9 mouse cellular contexts compared by ENCODE assay signal in the genomic region with DNA sequence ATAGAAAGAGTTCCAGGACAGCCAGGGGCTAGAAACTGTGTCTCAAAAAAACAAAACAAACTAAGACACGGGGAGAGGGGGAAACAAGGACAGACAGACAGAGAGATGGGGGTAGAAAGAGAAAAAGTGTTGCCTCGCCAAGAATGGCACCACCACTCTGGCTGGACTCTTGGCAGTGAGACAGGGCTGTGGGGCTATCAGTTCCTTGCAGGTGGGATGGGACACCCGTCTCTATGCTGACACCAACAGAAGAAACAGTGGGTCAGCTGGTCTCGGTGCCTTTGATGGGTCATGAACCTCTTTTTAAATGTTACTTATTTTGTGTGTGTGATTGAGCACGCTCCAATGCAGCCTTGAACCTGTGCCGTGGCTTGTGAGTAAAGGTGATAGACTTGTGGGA. TPM values are rescaled to one million over a fixed set of nuclear protein-coding genes. Genes with fewer than 3 reads are reported as not detected.
DNase-seq lines count a peak whose midpoint lies in the region; ATAC-seq and TF ChIP-seq lines count a peak whose summit lies in the region.
"Had no signal": no experiment of that assay in that cellular context is flagged by ENCODE, and none has a peak within 500 bp of the region (broad histone marks: within the 10 kb centered on the region; RNA-seq: fewer than 3 reads in every experiment).

No protein-coding gene starts in this region.

- no peak for TF ChIP-seq POLR2A in heart, adult 2 months (IDR thresholded peaks at IDR 0.05; ENCODE audit: insufficient read depth, low read depth, low read length)

- 60% methylated on average over 6 of the region's 6 CpGs for WGBS in heart, adult 2 months
- 66% methylated on average over 6 of the region's 6 CpGs for WGBS in lung, embryonic 15.5 days
- 75% methylated on average over 6 of the region's 6 CpGs for WGBS in intestine, embryonic 15.5 days
- 66% methylated on average over 6 of the region's 6 CpGs for WGBS in stomach, postnatal 0 days

- H3K27me3 ChIP-seq in heart, adult 2 months (ENCODE audit: control insufficient read depth, insufficient read depth, low read length) = no peaks in the 10 kb centered on the region
- no peaks in the 10 kb centered on the region for H3K27me3 ChIP-seq in lung, embryonic 15.5 days
- H3K27me3 ChIP-seq in intestine, embryonic 15.5 days (replicated peaks) = no peaks in the 10 kb centered on the region
- no peaks in the 10 kb centered on the region for H3K27me3 ChIP-seq in stomach, postnatal 0 days (ENCODE audit: control insufficient read depth, insufficient read depth, low read length)

- TF ChIP-seq EP300 in heart, adult 2 months (IDR thresholded peaks at IDR 0.05; ENCODE audit: insufficient read depth, low read depth, low read length) = no peak
- TF ChIP-seq EP300 in stomach, postnatal 0 days (optimal IDR thresholded peaks at IDR 0.05) = no peak

- ATAC-seq in lung, embryonic 15.5 days (ENCODE audit: borderline replicate concordance, extremely low read depth, low FRiP score, low TSS enrichment) = no peak
- no peak for ATAC-seq in intestine, embryonic 15.5 days
- ATAC-seq in stomach, postnatal 0 days (ENCODE audit: low FRiP score, low TSS enrichment) = no peak
- no peak for ATAC-seq in activated CD4-positive, CD25-positive, alpha-beta regulatory T cell, adult 4 months

- no peaks in the 10 kb centered on the region for H3K9me3 ChIP-seq in lung, embryonic 15.5 days
- H3K9me3 ChIP-seq in intestine, embryonic 15.5 days = no peaks in the 10 kb centered on the region
- no peaks in the 10 kb centered on the region for H3K9me3 ChIP-seq in stomach, postnatal 0 days (ENCODE audit: control insufficient read depth, low read length)

- H3K79me2 ChIP-seq in heart, adult 2 months (replicated peaks; ENCODE audit: control insufficient read depth, insufficient read depth, low read length) = no peaks in the 10 kb centered on the region

- no peak for DNase-seq in heart, adult 2 months
- DNase-seq in heart, postnatal 14 days = no peak
- DNase-seq in lung, postnatal 4 days = no peak
- DNase-seq in stomach, postnatal 0 days (ENCODE audit: low spot score) = no peak
- DNase-seq in left cerebral cortex, postnatal 10 days (ENCODE audit: extremely low spot score in 1 of 2, low spot score in 2 of 2) = no peak

- no peaks in the 10 kb centered on the region for H3K36me3 ChIP-seq in heart, adult 2 months (ENCODE audit: control insufficient read depth, insufficient read depth, low read length)
- no peaks in the 10 kb centered on the region for H3K36me3 ChIP-seq in lung, embryonic 15.5 days
- no peaks in the 10 kb centered on the region for H3K36me3 ChIP-seq in intestine, embryonic 15.5 days
- H3K36me3 ChIP-seq in stomach, postnatal 0 days (ENCODE audit: control insufficient read depth, insufficient read depth, low read length) = no peaks in the 10 kb centered on the region

- peak overlapping the region; percentile 94 for H3K27ac ChIP-seq in heart, adult 2 months
- H3K27ac ChIP-seq in lung, embryonic 15.5 days = peak overlapping the region; percentile 91
- H3K27ac ChIP-seq in intestine, embryonic 15.5 days = peak overlapping the region; percentile 83
- H3K27ac ChIP-seq in stomach, postnatal 0 days (replicated peaks) = peak overlapping the region; percentile 85; the same call in 1 of the 2 replicates

- no peak overlapping the region; the same call in 1 of the 2 replicates for H3K4me2 ChIP-seq in lung, embryonic 15.5 days
- H3K4me2 ChIP-seq in intestine, embryonic 15.5 days (replicated peaks) = no peak overlapping the region
- no peak overlapping the region for H3K4me2 ChIP-seq in stomach, postnatal 0 days (replicated peaks; ENCODE audit: low read depth)

- TF ChIP-seq CTCF in heart, adult 2 months (IDR thresholded peaks at IDR 0.05) = no peak
- no peak for TF ChIP-seq CTCF in stomach, postnatal 0 days (IDR thresholded peaks at IDR 0.05; ENCODE audit: low read depth)

- intact Hi-C loops in heart, adult 2 months (cut with DNase I) = loop anchor here (10.0 kb wide), 1 partner anchor 375 kb away; a partner anchor contains a TSS
- intact Hi-C loops in heart, postnatal 14 days (cut with DNase I) = no loop called here
- intact Hi-C loops in left cerebral cortex, postnatal 10 days (cut with DNase I) = no loop called here

- H3K4me1 ChIP-seq in heart, adult 2 months (ENCODE audit: control insufficient read depth, insufficient read depth, low read length) = peaks cover 10% of the 10 kb centered on the region
- H3K4me1 ChIP-seq in lung, embryonic 15.5 days = peaks cover 37% of the 10 kb centered on the region
- peaks cover 30% of the 10 kb centered on the region for H3K4me1 ChIP-seq in intestine, embryonic 15.5 days (replicated peaks)
- peaks cover 6% of the 10 kb centered on the region; the same call in 1 of the 2 replicates for H3K4me1 ChIP-seq in stomach, postnatal 0 days (replicated peaks; ENCODE audit: control insufficient read depth, insufficient read depth)

- H3K4me3 ChIP-seq in heart, adult 2 months = no peak overlapping the region
- H3K4me3 ChIP-seq in lung, embryonic 15.5 days = no peak overlapping the region
- H3K4me3 ChIP-seq in intestine, embryonic 15.5 days (replicated peaks) = no peak overlapping the region
- H3K4me3 ChIP-seq in stomach, postnatal 0 days (ENCODE audit: low read depth, low read length) = no peak overlapping the region
- H3K4me3 ChIP-seq: myocyte had no signal

- no peak overlapping the region for H3K9ac ChIP-seq in heart, adult 2 months (ENCODE audit: low read depth, low read length)
- H3K9ac ChIP-seq in lung, embryonic 15.5 days = no peak overlapping the region
- no peak overlapping the region for H3K9ac ChIP-seq in intestine, embryonic 15.5 days
- H3K9ac ChIP-seq in stomach, postnatal 0 days (ENCODE audit: low read length) = no peak overlapping the region

RNA-seq across cellular contexts. Expression of a gene that starts 6.8 kb away (rescaled TPM):
- total RNA-seq in heart, adult 2 months (2021) = 1 to 10 TPM; 1.7 to 2.2 TPM
- polyA plus RNA-seq in heart, adult 2 months (2012; rRNA removed) = 6.0 and 8.9 TPM in 2 replicates
- 1 to 10 TPM; 3.8 to 5.4 TPM for total RNA-seq in heart, postnatal 14 days (2021)
- polyA plus RNA-seq in lung, embryonic 15.5 days (2015; fragmentation: Nextera tagmentation; extraction: Ambion mirVana) = 12.0 and 13.0 TPM in 2 replicates
- polyA plus RNA-seq in intestine, embryonic 15.5 days (2015; fragmentation: Nextera tagmentation; extraction: Ambion mirVana) = 14.3 and 15.9 TPM in 2 replicates
- 6.5 and 7.2 TPM in 2 replicates for polyA plus RNA-seq in stomach, postnatal 0 days (2015; fragmentation: Nextera tagmentation; extraction: Ambion mirVana)
- 10 to 100 TPM in 1 of 2 experiments, 1 to 10 TPM in 1; 7.8 to 10.1 TPM for polyA plus RNA-seq in activated CD4-positive, CD25-positive, alpha-beta regulatory T cell, adult 4 months (2017; shearing (Covaris generic))
- 10 to 100 TPM; 28.6 to 28.9 TPM for total RNA-seq in left cerebral cortex, postnatal 10 days (2021)

RNA-seq across cellular contexts. Expression of a gene that starts 9.7 kb away (rescaled TPM):
- total RNA-seq in heart, adult 2 months (2021) = 10 to 100 TPM; 45.9 to 53.9 TPM
- 35.2 and 51.8 TPM in 2 replicates for polyA plus RNA-seq in heart, adult 2 months (2012; rRNA removed)
- total RNA-seq in heart, postnatal 14 days (2021) = 10 to 100 TPM; 77.5 to 83.7 TPM
- 57.5 and 58.9 TPM in 2 replicates for polyA plus RNA-seq in lung, embryonic 15.5 days (2015; fragmentation: Nextera tagmentation; extraction: Ambion mirVana)
- 36.7 and 37.6 TPM in 2 replicates for polyA plus RNA-seq in intestine, embryonic 15.5 days (2015; fragmentation: Nextera tagmentation; extraction: Ambion mirVana)
- 12.1 and 13.9 TPM in 2 replicates for polyA plus RNA-seq in stomach, postnatal 0 days (2015; fragmentation: Nextera tagmentation; extraction: Ambion mirVana)
- polyA plus RNA-seq in activated CD4-positive, CD25-positive, alpha-beta regulatory T cell, adult 4 months (2017; shearing (Covaris generic)) = not detected
- 1 to 10 TPM; 5.4 to 7.5 TPM for total RNA-seq in left cerebral cortex, postnatal 10 days (2021)

RNA-seq across cellular contexts. Expression of a gene that starts 26.0 kb away (rescaled TPM):
- 10 to 100 TPM; 12.5 to 13.6 TPM for total RNA-seq in heart, adult 2 months (2021)
- polyA plus RNA-seq in heart, adult 2 months (2012; rRNA removed) = 23.5 and 24.2 TPM in 2 replicates
- total RNA-seq in heart, postnatal 14 days (2021) = 10 to 100 TPM; 14.2 to 14.3 TPM
- polyA plus RNA-seq in lung, embryonic 15.5 days (2015; fragmentation: Nextera tagmentation; extraction: Ambion mirVana) = 95.9 and 96.3 TPM in 2 replicates
- 63.9 and 64.8 TPM in 2 replicates for polyA plus RNA-seq in intestine, embryonic 15.5 days (2015; fragmentation: Nextera tagmentation; extraction: Ambion mirVana)
- 46.4 and 47.9 TPM in 2 replicates for polyA plus RNA-seq in stomach, postnatal 0 days (2015; fragmentation: Nextera tagmentation; extraction: Ambion mirVana)
- 1 to 10 TPM; 1.3 to 1.5 TPM for polyA plus RNA-seq in activated CD4-positive, CD25-positive, alpha-beta regulatory T cell, adult 4 months (2017; shearing (Covaris generic))
- 1 to 10 TPM; 4.1 to 4.9 TPM for total RNA-seq in left cerebral cortex, postnatal 10 days (2021)

RNA-seq across cellular contexts. Expression of a gene that starts 32.7 kb away (rescaled TPM):
- total RNA-seq in heart, adult 2 months (2021) = 10 to 100 TPM; 60.5 to 66.4 TPM
- polyA plus RNA-seq in heart, adult 2 months (2012; rRNA removed) = 63.9 and 74.2 TPM in 2 replicates
- 10 to 100 TPM; 84.2 to 84.8 TPM for total RNA-seq in heart, postnatal 14 days (2021)
- polyA plus RNA-seq in lung, embryonic 15.5 days (2015; fragmentation: Nextera tagmentation; extraction: Ambion mirVana) = 145 and 155 TPM in 2 replicates
- 117 and 120 TPM in 2 replicates for polyA plus RNA-seq in intestine, embryonic 15.5 days (2015; fragmentation: Nextera tagmentation; extraction: Ambion mirVana)
- polyA plus RNA-seq in stomach, postnatal 0 days (2015; fragmentation: Nextera tagmentation; extraction: Ambion mirVana) = 29.3 and 31.6 TPM in 2 replicates
- polyA plus RNA-seq in activated CD4-positive, CD25-positive, alpha-beta regulatory T cell, adult 4 months (2017; shearing (Covaris generic)) = 10 to 100 TPM; 65.0 to 75.8 TPM
- 100 to 1,000 TPM; 164 to 170 TPM for total RNA-seq in left cerebral cortex, postnatal 10 days (2021)

RNA-seq across cellular contexts. Expression of a gene that starts 45.8 kb away (rescaled TPM):
- total RNA-seq in heart, adult 2 months (2021) = 1 to 10 TPM; 8.1 to 8.8 TPM
- 11.8 and 12.8 TPM in 2 replicates for polyA plus RNA-seq in heart, adult 2 months (2012; rRNA removed)
- total RNA-seq in heart, postnatal 14 days (2021) = 1 to 10 TPM; 6.7 to 8.5 TPM
- polyA plus RNA-seq in lung, embryonic 15.5 days (2015; fragmentation: Nextera tagmentation; extraction: Ambion mirVana) = 5.3 and 5.8 TPM in 2 replicates
- polyA plus RNA-seq in intestine, embryonic 15.5 days (2015; fragmentation: Nextera tagmentation; extraction: Ambion mirVana) = 7.8 and 8.5 TPM in 2 replicates
- 11.0 and 11.4 TPM in 2 replicates for polyA plus RNA-seq in stomach, postnatal 0 days (2015; fragmentation: Nextera tagmentation; extraction: Ambion mirVana)
- polyA plus RNA-seq in activated CD4-positive, CD25-positive, alpha-beta regulatory T cell, adult 4 months (2017; shearing (Covaris generic)) = 1 to 10 TPM in 1 of 2 experiments, not detected in 1; 1.7 TPM
- total RNA-seq in left cerebral cortex, postnatal 10 days (2021) = 10 to 100 TPM; 20.4 to 20.8 TPM

Comparison
In these comparisons a context has a peak if more than half of its experiments do, and no peak if none do; other contexts are left out.
1. RNA of a gene that starts 9.7 kb away (polyA plus RNA-seq): 57.5 to 58.9 TPM in lung, embryonic 15.5 days, 36.7 to 37.6 TPM in intestine, embryonic 15.5 days, 35.2 to 51.8 TPM in heart, adult 2 months and 12.1 to 13.9 TPM in stomach, postnatal 0 days; not detected in activated CD4-positive, CD25-positive, alpha-beta regulatory T cell, adult 4 months; every median in the first group is over 10 times any median in the second.
2. Peak in every context shown above with its lines, with median percentiles within 50 percentile points of each other: H3K27ac ChIP-seq.